Mouse (Mus musculus): ENCODE data around the gene Naxd. TPM values are rescaled to one million over a fixed set of nuclear protein-coding genes. Genes with fewer than 3 reads are reported as not detected.

Gene Naxd
- polyA plus RNA-seq, 1 experiment from 2014 or later: 88.0 TPM

- no peak overlapping the region for H3K4me2 ChIP-seq (ENCODE audit: low read depth, low read length)
- 65% methylated on average over 3 of the region's 3 CpGs for WGBS
- no peak overlapping the region for H3K9ac ChIP-seq (replicated peaks; ENCODE audit: low read length)
- H3K4me3 ChIP-seq (ENCODE audit: low read depth, low read length): no peak overlapping the region
- no peaks in the 10 kb centered on the region for H3K27me3 ChIP-seq (ENCODE audit: control insufficient read depth, insufficient read depth, low read length)
- no peak overlapping the region for H3K27ac ChIP-seq (replicated peaks; ENCODE audit: low read depth, low read length)
- no peaks in the 10 kb centered on the region; the same call in 1 of the 2 replicates for H3K4me1 ChIP-seq (ENCODE audit: control insufficient read depth, insufficient read depth, low read length)
- no peak for ATAC-seq (replicated peaks; ENCODE audit: insufficient number of reproducible peaks, low FRiP score, low TSS enrichment, low read depth)
- no peak for DNase-seq (ENCODE audit: low spot score)
- no peaks in the 10 kb centered on the region for H3K36me3 ChIP-seq (replicated peaks; ENCODE audit: control insufficient read depth, insufficient read depth, low read depth, low read length)
- H3K9me3 ChIP-seq (replicated peaks; ENCODE audit: control insufficient read depth, low read length): no peaks in the 10 kb centered on the region
Observed at GRCm38 (mm10) chr8:11457278-11457677, 40.0 kb upstream of the Naxd start.

- H3K4me1 ChIP-seq (ENCODE audit: control insufficient read depth, insufficient read depth, low read length): no peaks in the 10 kb centered on the region; the same call in 1 of the 2 replicates
- H3K4me2 ChIP-seq (ENCODE audit: low read depth, low read length): no peak overlapping the region
- WGBS: 34% methylated on average over 11 of the region's 12 CpGs
- H3K27me3 ChIP-seq (ENCODE audit: control insufficient read depth, insufficient read depth, low read length): no peaks in the 10 kb centered on the region
- H3K9ac ChIP-seq (replicated peaks; ENCODE audit: low read length): no peak overlapping the region
- ATAC-seq (replicated peaks; ENCODE audit: insufficient number of reproducible peaks, low FRiP score, low TSS enrichment, low read depth) (peak; percentile 36; the same call in 1 of the 2 replicates), DNase-seq (ENCODE audit: low spot score) (peak; percentile 12)
- no peak overlapping the region for H3K4me3 ChIP-seq (ENCODE audit: low read depth, low read length)
- H3K9me3 ChIP-seq (replicated peaks; ENCODE audit: control insufficient read depth, low read length): no peaks in the 10 kb centered on the region
- no peak overlapping the region for H3K27ac ChIP-seq (replicated peaks; ENCODE audit: low read depth, low read length)
- no peaks in the 10 kb centered on the region for H3K36me3 ChIP-seq (replicated peaks; ENCODE audit: control insufficient read depth, insufficient read depth, low read depth, low read length)
Observed at GRCm38 (mm10) chr8:11457981-11458836, 39.1 kb upstream of the Naxd start.

GRCm38 (mm10) chr8:11459016-11459415 is 38.3 kb upstream of the Naxd start:
- Histone ChIP-seq H3K4me3 (ENCODE audit: low read depth, low read length) (no peak overlapping the region), H3K36me3 (replicated peaks; ENCODE audit: control insufficient read depth, insufficient read depth, low read depth, low read length) (no peaks in the 10 kb centered on the region), H3K4me1 (ENCODE audit: control insufficient read depth, insufficient read depth, low read length) (no peaks in the 10 kb centered on the region; the same call in 1 of the 2 replicates), H3K9ac (replicated peaks; ENCODE audit: low read length) (no peak overlapping the region), H3K4me2 (ENCODE audit: low read depth, low read length) (no peak overlapping the region), H3K27ac (replicated peaks; ENCODE audit: low read depth, low read length) (no peak overlapping the region), H3K27me3 (ENCODE audit: control insufficient read depth, insufficient read depth, low read length) (no peaks in the 10 kb centered on the region), H3K9me3 (replicated peaks; ENCODE audit: control insufficient read depth, low read length) (no peaks in the 10 kb centered on the region)
- DNase-seq (ENCODE audit: low spot score) (peak; percentile 58), ATAC-seq (replicated peaks; ENCODE audit: insufficient number of reproducible peaks, low FRiP score, low TSS enrichment, low read depth) (no peak)
- WGBS: 13% methylated on average over 5 of the region's 5 CpGs

GRCm38 (mm10) chr8:11460934-11461333 is 36.4 kb upstream of the Naxd start:
- no peak for DNase-seq (ENCODE audit: low spot score)
- no peak for ATAC-seq (replicated peaks; ENCODE audit: insufficient number of reproducible peaks, low FRiP score, low TSS enrichment, low read depth)
- no peak overlapping the region for H3K4me3 ChIP-seq (ENCODE audit: low read depth, low read length)
- no peak overlapping the region for H3K9ac ChIP-seq (replicated peaks; ENCODE audit: low read length)
- H3K9me3 ChIP-seq (replicated peaks; ENCODE audit: control insufficient read depth, low read length): no peaks in the 10 kb centered on the region
- no peak overlapping the region for H3K4me2 ChIP-seq (ENCODE audit: low read depth, low read length)
- 31% methylated on average over 2 of the region's 2 CpGs for WGBS
- H3K27me3 ChIP-seq (ENCODE audit: control insufficient read depth, insufficient read depth, low read length): no peaks in the 10 kb centered on the region
- no peaks in the 10 kb centered on the region; the same call in 1 of the 2 replicates for H3K4me1 ChIP-seq (ENCODE audit: control insufficient read depth, insufficient read depth, low read length)
- H3K36me3 ChIP-seq (replicated peaks; ENCODE audit: control insufficient read depth, insufficient read depth, low read depth, low read length): no peaks in the 10 kb centered on the region
- no peak overlapping the region for H3K27ac ChIP-seq (replicated peaks; ENCODE audit: low read depth, low read length)

- no peak for DNase-seq (ENCODE audit: low spot score)
- 64% methylated on average over 2 of the region's 2 CpGs for WGBS
- H3K27ac ChIP-seq (replicated peaks; ENCODE audit: low read depth, low read length): no peak overlapping the region
- H3K4me3 ChIP-seq (ENCODE audit: low read depth, low read length): no peak overlapping the region
- H3K9ac ChIP-seq (replicated peaks; ENCODE audit: low read length): no peak overlapping the region
- H3K4me1 ChIP-seq (ENCODE audit: control insufficient read depth, insufficient read depth, low read length): no peaks in the 10 kb centered on the region; the same call in 1 of the 2 replicates
- no peak for ATAC-seq (replicated peaks; ENCODE audit: insufficient number of reproducible peaks, low FRiP score, low TSS enrichment, low read depth)
- no peak overlapping the region for H3K4me2 ChIP-seq (ENCODE audit: low read depth, low read length)
- H3K36me3 ChIP-seq (replicated peaks; ENCODE audit: control insufficient read depth, insufficient read depth, low read depth, low read length): no peaks in the 10 kb centered on the region
- H3K9me3 ChIP-seq (replicated peaks; ENCODE audit: control insufficient read depth, low read length): no peaks in the 10 kb centered on the region
- no peaks in the 10 kb centered on the region for H3K27me3 ChIP-seq (ENCODE audit: control insufficient read depth, insufficient read depth, low read length)
Observed at GRCm38 (mm10) chr8:11461847-11462246, 35.5 kb upstream of the Naxd start.

- H3K9ac ChIP-seq (replicated peaks; ENCODE audit: low read length): no peak overlapping the region
- 86% methylated on average over 4 of the region's 4 CpGs for WGBS
- DNase-seq (ENCODE audit: low spot score) (no peak), ATAC-seq (replicated peaks; ENCODE audit: insufficient number of reproducible peaks, low FRiP score, low TSS enrichment, low read depth) (no peak)
- no peaks in the 10 kb centered on the region for H3K9me3 ChIP-seq (replicated peaks; ENCODE audit: control insufficient read depth, low read length)
- no peak overlapping the region for H3K4me3 ChIP-seq (ENCODE audit: low read depth, low read length)
- no peaks in the 10 kb centered on the region; the same call in 1 of the 2 replicates for H3K4me1 ChIP-seq (ENCODE audit: control insufficient read depth, insufficient read depth, low read length)
- no peaks in the 10 kb centered on the region for H3K27me3 ChIP-seq (ENCODE audit: control insufficient read depth, insufficient read depth, low read length)
- no peak overlapping the region for H3K4me2 ChIP-seq (ENCODE audit: low read depth, low read length)
- no peaks in the 10 kb centered on the region for H3K36me3 ChIP-seq (replicated peaks; ENCODE audit: control insufficient read depth, insufficient read depth, low read depth, low read length)
- H3K27ac ChIP-seq (replicated peaks; ENCODE audit: low read depth, low read length): no peak overlapping the region
Observed at GRCm38 (mm10) chr8:11462641-11463040, 34.7 kb upstream of the Naxd start.

GRCm38 (mm10) chr8:11463541-11463888 is 33.8 kb upstream of the Naxd start:
- WGBS: 86% methylated on average over 2 of the region's 2 CpGs
- no peaks in the 10 kb centered on the region for H3K9me3 ChIP-seq (replicated peaks; ENCODE audit: control insufficient read depth, low read length)
- H3K4me3 ChIP-seq (ENCODE audit: low read depth, low read length): no peak overlapping the region
- ATAC-seq (replicated peaks; ENCODE audit: insufficient number of reproducible peaks, low FRiP score, low TSS enrichment, low read depth) (no peak), DNase-seq (ENCODE audit: low spot score) (no peak)
- no peak overlapping the region for H3K9ac ChIP-seq (replicated peaks; ENCODE audit: low read length)
- no peaks in the 10 kb centered on the region for H3K27me3 ChIP-seq (ENCODE audit: control insufficient read depth, insufficient read depth, low read length)
- no peaks in the 10 kb centered on the region; the same call in 1 of the 2 replicates for H3K4me1 ChIP-seq (ENCODE audit: control insufficient read depth, insufficient read depth, low read length)
- H3K27ac ChIP-seq (replicated peaks; ENCODE audit: low read depth, low read length): no peak overlapping the region
- no peak overlapping the region for H3K4me2 ChIP-seq (ENCODE audit: low read depth, low read length)
- H3K36me3 ChIP-seq (replicated peaks; ENCODE audit: control insufficient read depth, insufficient read depth, low read depth, low read length): no peaks in the 10 kb centered on the region

- Histone ChIP-seq H3K4me2 (ENCODE audit: low read depth, low read length) (no peak overlapping the region), H3K9ac (replicated peaks; ENCODE audit: low read length) (no peak overlapping the region), H3K4me3 (ENCODE audit: low read depth, low read length) (no peak overlapping the region), H3K9me3 (replicated peaks; ENCODE audit: control insufficient read depth, low read length) (no peaks in the 10 kb centered on the region), H3K4me1 (ENCODE audit: control insufficient read depth, insufficient read depth, low read length) (no peaks in the 10 kb centered on the region; the same call in 1 of the 2 replicates), H3K27ac (replicated peaks; ENCODE audit: low read depth, low read length) (no peak overlapping the region), H3K36me3 (replicated peaks; ENCODE audit: control insufficient read depth, insufficient read depth, low read depth, low read length) (no peaks in the 10 kb centered on the region), H3K27me3 (ENCODE audit: control insufficient read depth, insufficient read depth, low read length) (no peaks in the 10 kb centered on the region)
- ATAC-seq (replicated peaks; ENCODE audit: insufficient number of reproducible peaks, low FRiP score, low TSS enrichment, low read depth): no peak
- WGBS: 68% methylated on average over 12 of the region's 12 CpGs
- DNase-seq (ENCODE audit: low spot score): no peak
Observed at GRCm38 (mm10) chr8:11463889-11464706, 33.2 kb upstream of the Naxd start.
